Mouse (Mus musculus) bone marrow, adult 2 months (tissue): ENCODE measurements around the gene Ttc17.

ENCODE experiments used
- CTCF ChIP-seq: fragments of 200-500 bp; IDR thresholded peaks from 2 replicates; pipeline ENCODE4 v1.5.1; 2011; ENCODE audit warnings: low read length, control low read depth; ENCODE audit not compliant: control insufficient read depth, insufficient read depth
- POLR2A ChIP-seq: fragments of 200-500 bp; IDR thresholded peaks from 2 replicates; pipeline ENCODE4 v1.6.1; 2011; ENCODE audit warnings: low read depth, mild to moderate bottlenecking, control low read depth, low read length, borderline replicate concordance; ENCODE audit not compliant: control insufficient read depth

DNA sequence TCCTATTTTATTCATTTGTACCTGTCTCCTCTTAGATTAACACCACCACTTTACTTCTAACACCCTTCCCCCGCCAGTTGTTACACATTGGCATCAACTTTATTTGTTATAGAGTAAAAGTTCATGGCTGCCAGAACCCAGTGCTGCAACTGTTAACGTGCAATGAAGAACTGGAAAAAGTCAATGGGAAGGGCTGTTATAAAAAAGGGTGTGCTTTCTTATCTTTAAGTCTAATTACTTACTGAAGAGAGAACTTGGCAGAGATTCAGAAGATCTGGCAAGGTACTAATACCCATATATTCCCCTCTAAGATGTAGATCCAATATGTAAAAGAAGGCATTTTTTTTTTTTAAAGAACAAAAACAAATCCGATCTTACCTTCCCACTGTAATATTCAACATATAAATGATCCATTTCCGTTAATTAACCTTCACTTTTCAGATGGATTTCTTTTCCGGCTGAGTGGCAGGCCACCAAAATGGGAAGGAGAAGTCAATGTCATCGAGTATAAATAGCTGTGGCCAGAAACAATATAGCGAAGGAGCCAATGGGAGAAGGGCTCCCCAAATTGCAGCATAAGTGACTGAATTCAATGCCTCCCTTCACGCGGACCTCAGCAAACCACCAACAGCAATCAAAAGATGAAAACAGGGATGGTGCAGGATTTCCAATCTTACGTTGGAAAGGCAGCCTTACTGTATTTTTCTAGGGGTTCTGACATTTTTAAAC is 1.8 kb downstream of the Ttc17 start:
- no peak for TF ChIP-seq CTCF
- no peak for TF ChIP-seq POLR2A
